ENCODE assay signal across 23 mouse cellular contexts in genomic region chr9:120986994-120987393, GRCm38 (mm10).
"Had no signal": no experiment of that assay in that cellular context is flagged by ENCODE, and none has a peak within 500 bp of the region (broad histone marks: within the 10 kb centered on the region; RNA-seq: fewer than 3 reads in every experiment).

No protein-coding gene starts in this region.

- H3K27me3 ChIP-seq: forebrain, embryonic 15.5 days; hindbrain, embryonic 13.5 days; hindbrain, embryonic 15.5 days; kidney, embryonic 15.5 days; limb, embryonic 13.5 days; limb, embryonic 15.5 days; liver, embryonic 12.5 days had no signal

- H3K27ac ChIP-seq: heart, adult 2 months; hindbrain, embryonic 15.5 days; hindbrain, postnatal 0 days; kidney, embryonic 15.5 days; kidney, postnatal 0 days; limb, embryonic 13.5 days; limb, embryonic 15.5 days; liver, embryonic 12.5 days; liver, embryonic 14.5 days had no signal

- DNase-seq: forebrain, postnatal 0 days; gastrocnemius, postnatal 14 days; gastrocnemius, postnatal 36 days; heart, adult 2 months; kidney, adult 11 months; kidney, adult 2 months; kidney, adult 9 months; kidney, postnatal 14 days; kidney, postnatal 36 days; layer of hippocampus, adult 9-11 months; layer of hippocampus, postnatal 36 days; left cerebral cortex, postnatal 4 days had no signal

- ATAC-seq: forebrain, postnatal 0 days; intestine, embryonic 16.5 days; liver, embryonic 12.5 days had no signal

- H3K4me3 ChIP-seq: forebrain, embryonic 15.5 days; heart, adult 2 months; hindbrain, embryonic 13.5 days; hindbrain, embryonic 15.5 days; kidney, embryonic 15.5 days; limb, embryonic 13.5 days; limb, embryonic 15.5 days; liver, embryonic 12.5 days had no signal

- H3K36me3 ChIP-seq: forebrain, embryonic 15.5 days; hindbrain, embryonic 15.5 days; kidney, embryonic 15.5 days; limb, embryonic 13.5 days; limb, embryonic 15.5 days; liver, embryonic 12.5 days had no signal

- H3K9me3 ChIP-seq: forebrain, embryonic 15.5 days; hindbrain, embryonic 13.5 days; hindbrain, embryonic 15.5 days; kidney, embryonic 15.5 days; limb, embryonic 13.5 days; limb, embryonic 15.5 days; liver, embryonic 12.5 days had no signal

- H3K4me2 ChIP-seq: forebrain, embryonic 15.5 days; hindbrain, embryonic 13.5 days; hindbrain, embryonic 15.5 days; kidney, embryonic 15.5 days; limb, embryonic 13.5 days; limb, embryonic 15.5 days; liver, embryonic 12.5 days had no signal

- H3K9ac ChIP-seq: forebrain, embryonic 15.5 days; forebrain, postnatal 0 days; hindbrain, embryonic 13.5 days; hindbrain, embryonic 15.5 days; kidney, embryonic 15.5 days; limb, embryonic 13.5 days; limb, embryonic 15.5 days; liver, embryonic 12.5 days; liver, embryonic 14.5 days had no signal
